Mouse (Mus musculus) neural tube, embryonic 15.5 days (tissue): Measurements from ENCODE around the gene Tmem231. TPM values are rescaled to one million over a fixed set of nuclear protein-coding genes. Genes with fewer than 3 reads are reported as not detected.
A peak's percentile ranks its signal among the peaks of the same experiment; 100 is the strongest.

Experiments
- ATAC-seq: fragments of 200-750 bp; cut with Nextera tagmentation; 2 replicates; pipeline ENCODE4 v1.8.0; 2017; ENCODE audit warnings: mild to moderate bottlenecking, moderate TSS enrichment, moderate library complexity; ENCODE audit not compliant: low FRiP score
- H3K27ac ChIP-seq: fragments of 300-500 bp; sonication (generic); replicated peaks from 2 replicates; pipeline ENCODE4 v1.5.1; 2015; ENCODE audit warnings: mild to moderate bottlenecking, inconsistent platforms
- H3K27me3 ChIP-seq: fragments of 300-500 bp; sonication (generic); replicated peaks from 2 replicates; pipeline ENCODE4 v1.6.1; 2015; ENCODE audit warnings: inconsistent platforms
- H3K36me3 ChIP-seq: fragments of 300-500 bp; sonication (generic); 2 replicates; pipeline ENCODE4 v1.6.1; 2015; ENCODE audit warnings: inconsistent platforms
- H3K4me1 ChIP-seq: fragments of 300-500 bp; sonication (generic); 2 replicates; pipeline ENCODE4 v1.6.1; 2015; ENCODE audit warnings: inconsistent platforms
- H3K4me2 ChIP-seq: fragments of 300-500 bp; sonication (generic); 2 replicates; pipeline ENCODE4 v1.6.1; 2015; ENCODE audit warnings: inconsistent platforms, mild to moderate bottlenecking, moderate library complexity
- H3K4me3 ChIP-seq: fragments of 300-500 bp; sonication (generic); replicated peaks from 2 replicates; pipeline ENCODE4 v1.5.1; 2015; ENCODE audit warnings: mild to moderate bottlenecking, inconsistent platforms
- H3K9ac ChIP-seq: fragments of 300-500 bp; sonication (generic); replicated peaks from 2 replicates; pipeline ENCODE4 v1.6.1; 2015; ENCODE audit warnings: mild to moderate bottlenecking, inconsistent platforms
- H3K9me3 ChIP-seq: fragments of 300-500 bp; sonication (generic); replicated peaks from 2 replicates; pipeline ENCODE4 v1.6.1; 2016; ENCODE audit warnings: inconsistent platforms
- WGBS: fragments of 180-500 bp; shearing (Covaris S2); methylation state at CpG from one replicate; pipeline ENCODE4 v1.1.7; 2015; ENCODE audit warnings: mixed read lengths; 5-methylcytosine and 5-hydroxymethylcytosine counted together
- polyA plus RNA-seq: library from polyadenylated mRNA; unstranded; fragments of >200 nt; fragmentation: Nextera tagmentation; extraction: Ambion mirVana; gene quantifications from 2 replicates; pipeline ENCODE4 v1.2.1, GENCODE M21; 2015

Gene Tmem231
- 15.9 and 17.3 TPM in 2 replicates for polyA plus RNA-seq

DNA sequence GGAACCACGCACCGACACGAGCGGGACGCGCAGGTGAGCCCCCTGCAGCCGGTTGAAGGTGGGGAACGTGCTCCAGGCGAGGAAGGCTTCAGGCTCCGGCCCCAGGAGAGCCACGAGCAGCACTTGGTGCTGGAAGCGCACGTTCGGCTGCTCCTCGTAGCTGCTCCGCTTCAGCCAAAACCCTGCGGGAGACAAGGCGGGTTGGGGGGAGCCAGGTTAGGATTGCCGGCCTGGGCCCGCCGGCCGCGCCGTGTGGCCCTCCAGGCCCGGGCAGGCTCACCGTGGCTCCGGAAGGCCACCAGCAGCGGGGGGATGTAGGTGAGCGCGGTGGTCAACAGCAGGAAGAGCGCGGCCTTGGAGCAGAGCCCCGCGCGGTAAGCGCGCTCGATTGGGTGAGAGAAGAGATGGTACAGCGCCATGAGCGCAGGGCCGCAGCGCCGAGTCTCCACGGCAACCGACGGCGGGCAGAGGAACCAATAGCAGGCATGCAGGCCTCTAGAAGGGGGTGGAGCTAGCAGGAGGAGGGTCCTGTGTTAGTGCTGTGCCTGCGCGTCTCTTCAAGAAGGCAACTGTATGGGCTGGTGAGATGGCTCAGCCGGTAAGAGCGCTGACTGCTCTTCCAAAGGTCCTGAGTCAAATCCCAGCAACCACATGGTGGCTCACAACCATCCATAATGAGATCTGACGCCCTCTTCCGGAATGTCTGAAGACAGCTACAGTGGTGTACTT is at the start of gene Tmem231:
Tmem231 (minus strand) TSS at position 534 of the 729 bp plus-strand sequence.
- Histone ChIP-seq H3K4me2 (peak within 1 kb of the TSS; percentile 96), H3K4me1 (peaks cover 21% of the 10 kb centered on the region), H3K4me3 (peak within 1 kb of the TSS; percentile 76), H3K36me3 (no peaks in the 10 kb centered on the region), H3K9ac (peak within 1 kb of the TSS; percentile 89), H3K27ac (peak within 1 kb of the TSS; percentile 93), H3K27me3 (no peaks in the 10 kb centered on the region), H3K9me3 (no peaks in the 10 kb centered on the region)
- peak; percentile 99 for ATAC-seq
- under 1% methylated on average over 53 of the region's 53 CpGs for WGBS

DNA sequence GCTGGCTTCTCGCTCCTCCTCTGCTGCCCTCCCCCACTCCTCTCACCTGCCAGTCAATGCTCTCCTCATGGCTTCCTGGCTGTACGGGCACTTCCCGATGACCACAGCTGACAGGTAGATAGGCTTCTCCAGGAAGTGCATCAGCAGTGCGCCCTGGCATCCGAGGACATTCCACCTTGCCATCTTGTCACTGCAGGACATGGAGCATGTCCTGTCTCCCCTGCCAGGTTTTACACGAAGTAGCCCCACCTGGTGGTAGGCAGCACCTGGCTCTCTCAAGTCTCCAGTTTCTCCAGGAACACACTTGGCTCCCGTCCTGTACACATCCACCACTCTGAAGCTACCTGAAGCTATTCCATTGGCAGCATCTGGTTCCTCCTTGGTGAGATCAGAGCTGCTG is 48.4 kb upstream of the Tmem231 start:
- Histone ChIP-seq H3K36me3 (peaks cover 34% of the 10 kb centered on the region), H3K27me3 (no peaks in the 10 kb centered on the region), H3K9me3 (no peaks in the 10 kb centered on the region), H3K4me1 (no peaks in the 10 kb centered on the region; the same call in 1 of the 2 replicates), H3K4me3 (no peak overlapping the region), H3K4me2 (no peak overlapping the region), H3K27ac (no peak overlapping the region), H3K9ac (no peak overlapping the region)
- no peak for ATAC-seq
- WGBS = 78% methylated on average over 7 of the region's 7 CpGs

DNA sequence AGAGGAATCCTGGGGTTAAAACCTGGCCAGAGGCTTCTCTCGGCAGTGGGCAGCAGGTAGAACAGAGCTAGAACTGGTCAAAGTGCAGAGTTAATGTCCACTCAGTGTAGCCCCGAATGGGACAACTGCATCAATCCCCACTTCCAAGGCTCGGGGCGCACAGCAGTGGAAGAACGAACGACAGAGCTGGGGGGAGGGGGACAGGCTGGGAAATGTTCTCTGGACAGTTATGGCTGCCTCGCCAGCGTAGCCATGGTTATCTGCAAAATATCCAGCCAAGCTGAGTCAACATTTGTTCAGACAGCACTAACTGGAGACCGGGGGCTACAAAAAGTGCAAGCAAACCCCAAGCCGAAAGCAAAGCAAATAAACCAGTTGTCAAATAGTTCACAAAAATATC is 44.5 kb upstream of the Tmem231 start:
- H3K4me1 ChIP-seq = no peaks in the 10 kb centered on the region; the same call in 1 of the 2 replicates
- no peak overlapping the region for H3K4me3 ChIP-seq
- H3K9ac ChIP-seq = no peak overlapping the region
- no peak overlapping the region for H3K27ac ChIP-seq
- H3K4me2 ChIP-seq = no peak overlapping the region
- peaks cover 22% of the 10 kb centered on the region for H3K36me3 ChIP-seq
- ATAC-seq = no peak
- no peaks in the 10 kb centered on the region for H3K9me3 ChIP-seq
- WGBS = 75% methylated on average over 10 of the region's 10 CpGs
- no peaks in the 10 kb centered on the region for H3K27me3 ChIP-seq

GRCm38 (mm10) chr8:111976326-111976725 is 42.6 kb upstream of the Tmem231 start:
- Histone ChIP-seq H3K4me1 (no peaks in the 10 kb centered on the region; the same call in 1 of the 2 replicates), H3K9me3 (no peaks in the 10 kb centered on the region), H3K4me3 (no peak overlapping the region), H3K27ac (no peak overlapping the region), H3K27me3 (no peaks in the 10 kb centered on the region), H3K9ac (no peak overlapping the region), H3K4me2 (no peak overlapping the region), H3K36me3 (peaks cover 28% of the 10 kb centered on the region)
- WGBS = 96% methylated on average over 2 of the region's 2 CpGs
- ATAC-seq = no peak

DNA sequence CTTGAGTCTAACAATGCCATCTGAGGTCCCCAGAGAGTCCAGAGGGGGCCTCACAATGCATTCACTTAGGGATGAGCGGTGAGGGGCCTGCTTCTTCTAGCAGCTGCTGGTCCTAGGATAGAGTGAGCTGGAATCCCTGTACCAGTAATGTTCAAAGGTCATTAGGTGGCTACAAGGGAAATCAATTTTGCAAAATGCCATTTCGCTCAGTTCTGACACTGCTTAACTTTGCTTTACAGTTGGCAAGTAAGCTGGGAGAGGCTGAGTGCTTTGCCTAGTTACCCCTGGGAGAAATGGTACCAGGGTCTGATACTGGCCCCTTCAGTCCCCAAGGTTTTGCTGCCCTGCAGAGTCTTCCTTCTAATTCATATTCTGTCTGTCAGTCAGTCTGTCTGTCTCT is 42.0 kb upstream of the Tmem231 start:
- 91% methylated on average over 2 of the region's 2 CpGs for WGBS
- ATAC-seq = no peak
- H3K36me3 ChIP-seq = peaks cover 30% of the 10 kb centered on the region

DNA sequence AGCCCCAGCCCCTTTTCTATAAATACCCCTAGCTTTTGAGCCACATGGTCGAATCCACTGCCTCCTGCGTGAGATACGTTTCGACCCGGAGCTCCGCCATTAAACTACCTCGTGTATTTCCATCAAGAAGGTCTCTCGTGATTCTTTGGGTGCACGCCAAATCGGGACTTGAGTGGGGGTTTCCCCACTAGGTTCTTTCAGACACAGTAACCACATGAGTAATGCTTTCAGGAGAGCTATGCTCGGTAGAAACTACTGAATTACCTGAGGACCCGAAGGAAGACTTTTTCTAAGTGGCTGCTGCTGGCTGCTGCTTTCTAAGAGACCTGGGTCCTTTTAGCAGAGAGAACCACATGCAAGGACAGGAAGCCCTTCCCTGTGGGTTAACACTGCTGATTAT is 40.5 kb upstream of the Tmem231 start:
- H3K36me3 ChIP-seq = peaks cover 30% of the 10 kb centered on the region
- no peaks in the 10 kb centered on the region for H3K9me3 ChIP-seq
- H3K4me2 ChIP-seq = no peak overlapping the region
- H3K4me1 ChIP-seq = no peaks in the 10 kb centered on the region; the same call in 1 of the 2 replicates
- no peak overlapping the region for H3K4me3 ChIP-seq
- WGBS = 96% methylated on average over 12 of the region's 12 CpGs
- H3K9ac ChIP-seq = no peak overlapping the region
- no peak overlapping the region for H3K27ac ChIP-seq
- ATAC-seq = no peak
- no peaks in the 10 kb centered on the region for H3K27me3 ChIP-seq

More for the DNA sequence above, 42.0 kb upstream of the Tmem231 start:
- no peak overlapping the region for H3K27ac ChIP-seq
- H3K4me1 ChIP-seq = no peaks in the 10 kb centered on the region; the same call in 1 of the 2 replicates
- no peak overlapping the region for H3K4me2 ChIP-seq
- no peak overlapping the region for H3K9ac ChIP-seq
- H3K9me3 ChIP-seq = no peaks in the 10 kb centered on the region
- no peaks in the 10 kb centered on the region for H3K27me3 ChIP-seq
- no peak overlapping the region for H3K4me3 ChIP-seq

DNA sequence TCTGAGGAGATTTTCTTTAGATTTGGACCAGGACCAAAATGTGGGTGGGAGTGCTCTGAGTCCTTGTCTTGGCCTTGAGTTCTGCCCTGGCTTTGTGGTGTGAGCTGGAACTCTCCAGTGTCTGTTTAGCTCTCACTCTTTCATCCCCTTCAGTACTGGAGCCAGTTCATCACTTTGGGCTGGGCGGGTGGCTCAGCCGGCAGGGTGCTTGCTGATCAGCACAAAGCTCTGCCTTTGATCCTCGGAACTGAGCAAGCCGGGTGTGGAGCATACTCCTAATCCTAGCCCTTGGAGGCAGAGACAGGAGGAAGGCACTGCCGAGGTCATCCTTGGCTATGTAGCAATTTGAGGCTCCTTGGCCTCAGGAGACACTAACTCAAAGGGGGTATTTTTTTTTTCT is 35.3 kb upstream of the Tmem231 start:
- H3K9me3 ChIP-seq = no peaks in the 10 kb centered on the region
- no peaks in the 10 kb centered on the region for H3K27me3 ChIP-seq
- no peak overlapping the region for H3K27ac ChIP-seq
- no peak overlapping the region for H3K9ac ChIP-seq
- peaks cover 15% of the 10 kb centered on the region; the same call in 1 of the 2 replicates for H3K36me3 ChIP-seq
- no peak overlapping the region for H3K4me2 ChIP-seq
- no peak for ATAC-seq
- H3K4me3 ChIP-seq = no peak overlapping the region
- no peaks in the 10 kb centered on the region for H3K4me1 ChIP-seq
- 36% methylated on average over 5 of the region's 5 CpGs for WGBS

DNA sequence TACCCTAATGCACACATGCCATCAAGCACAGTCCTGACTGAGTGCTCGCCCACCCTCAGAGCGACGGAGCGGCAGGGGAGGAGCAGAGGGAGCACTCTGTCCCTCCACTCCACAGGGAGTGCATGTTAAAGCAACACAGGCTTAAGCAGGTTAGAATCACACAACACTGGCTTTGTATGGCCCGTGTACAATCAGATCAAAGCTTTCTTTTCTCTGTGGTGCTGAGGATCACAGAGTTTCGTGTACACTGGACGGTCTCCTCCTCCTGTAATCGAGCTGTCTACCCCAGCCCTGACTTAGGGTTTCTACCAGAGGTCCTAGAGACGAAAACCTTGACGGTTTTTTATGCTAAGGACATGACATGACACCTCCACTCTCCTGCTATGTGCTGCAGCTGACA is 34.9 kb upstream of the Tmem231 start:
- H3K9ac ChIP-seq = no peak overlapping the region
- ATAC-seq = no peak
- H3K27me3 ChIP-seq = no peaks in the 10 kb centered on the region
- H3K4me2 ChIP-seq = no peak overlapping the region
- no peak overlapping the region for H3K4me3 ChIP-seq
- no peaks in the 10 kb centered on the region for H3K4me1 ChIP-seq
- peaks cover 13% of the 10 kb centered on the region; the same call in 1 of the 2 replicates for H3K36me3 ChIP-seq
- H3K27ac ChIP-seq = no peak overlapping the region
- H3K9me3 ChIP-seq = no peaks in the 10 kb centered on the region
- WGBS = 87% methylated on average over 10 of the region's 10 CpGs

GRCm38 (mm10) chr8:111967246-111967870 is 33.7 kb upstream of the Tmem231 start:
- ATAC-seq = no peak
- 0 out of 2 replicates have a peak, but pooled peaks cover 8% of the 10 kb centered on the region for H3K36me3 ChIP-seq
- WGBS = 86% methylated on average over 5 of the region's 5 CpGs
- no peaks in the 10 kb centered on the region for H3K9me3 ChIP-seq
- H3K4me1 ChIP-seq = no peaks in the 10 kb centered on the region
- H3K4me3 ChIP-seq = no peak overlapping the region
- H3K27me3 ChIP-seq = no peaks in the 10 kb centered on the region
- H3K27ac ChIP-seq = no peak overlapping the region
- H3K9ac ChIP-seq = no peak overlapping the region
- H3K4me2 ChIP-seq = no peak overlapping the region

DNA sequence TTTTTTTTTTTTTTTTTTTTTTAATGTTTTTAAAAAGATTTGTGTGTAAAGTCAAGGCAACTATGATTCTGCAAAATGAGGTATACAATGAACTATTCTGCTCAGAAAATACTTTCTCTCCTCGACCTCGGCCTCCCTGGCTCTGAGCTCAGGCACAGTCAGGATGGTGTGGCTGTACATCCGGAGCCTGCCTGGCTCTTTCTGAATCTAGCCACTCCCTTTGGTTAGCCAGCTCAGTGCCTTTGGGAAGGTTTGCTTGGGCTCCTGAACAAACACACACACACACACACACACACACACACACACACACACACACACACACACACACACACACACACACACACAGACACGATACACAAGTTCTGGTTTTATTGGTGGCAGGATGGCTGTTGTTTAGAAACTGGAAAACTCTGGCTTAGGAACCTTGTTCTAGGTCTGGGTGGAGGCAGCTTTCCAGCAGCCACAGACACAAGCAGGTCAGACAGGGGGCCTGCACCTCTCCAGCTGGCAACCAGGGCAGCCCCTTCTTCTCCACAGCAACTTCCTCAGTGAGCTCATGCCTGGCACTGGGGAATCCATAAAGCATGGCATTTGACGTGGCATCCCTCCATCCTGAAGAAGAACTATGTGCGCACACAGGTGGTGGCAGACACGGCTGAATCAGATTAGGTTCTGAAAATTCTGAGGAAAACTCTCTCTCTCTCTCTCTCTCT is 31.3 kb upstream of the Tmem231 start:
- no peaks in the 10 kb centered on the region for H3K9me3 ChIP-seq
- no peak overlapping the region for H3K4me3 ChIP-seq
- H3K27me3 ChIP-seq = no peaks in the 10 kb centered on the region
- 76% methylated on average over 7 of the region's 7 CpGs for WGBS
- no peak for ATAC-seq
- H3K9ac ChIP-seq = no peak overlapping the region
- no peak overlapping the region for H3K4me2 ChIP-seq
- no peaks in the 10 kb centered on the region for H3K36me3 ChIP-seq
- H3K4me1 ChIP-seq = no peaks in the 10 kb centered on the region
- no peak overlapping the region for H3K27ac ChIP-seq

DNA sequence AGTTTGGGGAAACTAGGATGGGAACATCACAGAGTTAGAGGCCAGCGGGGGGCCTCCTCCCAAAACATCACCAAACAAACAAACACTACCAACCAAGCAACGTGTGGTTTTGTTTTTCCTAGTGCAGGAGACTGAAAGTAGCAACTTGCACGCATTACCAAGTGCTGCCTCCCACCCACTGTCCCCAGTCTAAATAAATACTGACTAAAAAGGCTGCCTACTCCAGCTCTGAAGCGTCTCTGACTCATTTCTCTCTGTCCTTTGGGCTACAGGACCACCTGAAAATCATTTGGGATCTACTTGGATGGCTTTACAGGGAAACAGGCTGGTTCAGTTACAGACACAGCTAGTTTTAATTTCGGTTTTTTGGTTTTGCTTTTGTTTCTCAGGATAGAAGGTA is 30.7 kb upstream of the Tmem231 start:
- no peak for ATAC-seq
- 70% methylated on average over 5 of the region's 5 CpGs for WGBS
- H3K4me2 ChIP-seq = no peak overlapping the region
- H3K36me3 ChIP-seq = no peaks in the 10 kb centered on the region
- no peak overlapping the region for H3K4me3 ChIP-seq
- H3K9me3 ChIP-seq = no peaks in the 10 kb centered on the region
- no peak overlapping the region for H3K9ac ChIP-seq
- H3K27me3 ChIP-seq = no peaks in the 10 kb centered on the region
- H3K4me1 ChIP-seq = no peaks in the 10 kb centered on the region
- no peak overlapping the region for H3K27ac ChIP-seq
